Mouse (Mus musculus): ENCODE measurements at regions not wholly inside any gene's neighbourhood (a gene's known extent, or its start where the extent isn't known, plus 50 kb on each side); places are given as distances from the start of the nearest gene placed in this dataset.

DNA sequence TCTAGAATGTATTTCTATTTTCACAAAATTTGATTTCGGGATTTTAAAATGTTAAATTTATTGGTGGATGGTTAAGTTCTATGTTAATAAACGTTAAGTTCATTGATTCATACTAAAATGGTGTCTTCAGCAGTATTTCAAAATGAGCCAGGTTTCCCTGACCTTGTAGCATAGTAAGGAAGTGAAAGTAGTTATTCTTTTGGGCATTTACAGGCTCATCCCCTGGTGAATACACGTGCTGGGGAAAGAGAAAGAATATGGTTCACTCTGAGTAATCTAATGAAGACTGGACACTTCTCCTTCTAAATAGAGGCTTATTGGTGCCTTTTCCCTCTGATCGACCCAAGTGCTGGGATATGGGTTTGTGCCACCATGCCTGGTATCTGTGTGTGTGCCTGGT, 281.1 kb downstream of the Lipi start:
- DNase-seq (ENCODE audit: low spot score in 2 of 2), result no peak

DNA sequence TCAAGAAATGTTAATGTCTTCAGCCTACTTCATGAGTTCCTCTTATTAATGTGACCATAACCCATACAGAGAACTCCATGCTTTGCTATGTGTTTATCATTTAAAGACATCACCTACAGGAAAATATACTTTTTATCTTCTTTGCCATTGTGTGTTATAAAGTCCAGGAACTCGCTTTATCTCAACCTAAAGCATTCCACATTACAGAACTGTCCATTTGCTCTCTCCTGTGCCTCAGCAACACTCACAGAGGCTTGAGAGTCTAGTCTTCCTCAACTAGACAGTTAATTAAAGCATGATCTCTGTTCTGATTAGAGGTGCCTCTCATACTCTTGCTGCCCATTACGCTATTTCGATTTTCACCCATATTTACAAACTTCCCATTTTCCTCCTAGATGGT, 288.4 kb downstream of the Lipi start:
- DNase-seq (ENCODE audit: low spot score in 2 of 2), result no peak

- DNase-seq (ENCODE audit: low spot score in 2 of 2), result no peak
Measured at GRCm38 (mm10) chr16:75292736-75293428, 293.0 kb downstream of the Lipi start.

DNA sequence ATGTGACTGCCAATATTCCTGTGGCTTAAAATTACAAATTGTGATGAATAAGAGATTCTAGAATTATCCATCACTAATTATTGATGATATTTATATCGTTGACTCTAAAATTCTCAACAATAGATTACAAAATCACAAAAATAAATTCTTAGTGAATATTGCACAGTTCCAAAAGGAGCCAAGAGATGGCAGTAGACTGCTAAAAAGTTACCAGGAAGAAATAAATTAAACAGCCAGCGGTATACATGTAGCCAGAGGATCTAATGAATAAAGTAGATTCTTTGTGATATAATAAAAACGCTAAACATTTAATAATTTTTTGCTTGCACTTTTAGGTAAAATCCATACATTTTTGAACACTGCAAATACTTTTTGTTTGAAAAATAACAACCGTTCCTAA, 294.7 kb downstream of the Lipi start:
- DNase-seq (ENCODE audit: low spot score in 2 of 2), result no peak

DNA sequence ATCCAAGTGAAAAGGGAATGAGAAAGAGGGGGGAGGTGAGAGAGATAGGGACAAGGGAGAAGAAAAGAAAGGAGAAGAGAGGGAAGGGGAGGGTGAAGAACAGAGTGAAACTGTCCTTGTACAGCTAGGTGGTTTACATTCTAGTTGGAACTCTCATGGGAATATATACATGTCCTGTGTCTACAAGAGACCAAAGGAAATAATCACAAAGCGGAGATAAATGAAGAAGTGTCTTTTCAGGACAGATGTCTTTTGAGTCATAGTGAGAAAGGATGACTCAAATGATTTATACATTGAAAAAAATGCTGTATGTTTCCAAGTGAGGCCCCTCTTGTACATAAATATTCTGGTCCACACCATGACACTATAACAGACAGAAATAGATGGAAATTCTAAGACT, 298.7 kb downstream of the Lipi start:
- DNase-seq (ENCODE audit: low spot score in 2 of 2), result no peak

DNA sequence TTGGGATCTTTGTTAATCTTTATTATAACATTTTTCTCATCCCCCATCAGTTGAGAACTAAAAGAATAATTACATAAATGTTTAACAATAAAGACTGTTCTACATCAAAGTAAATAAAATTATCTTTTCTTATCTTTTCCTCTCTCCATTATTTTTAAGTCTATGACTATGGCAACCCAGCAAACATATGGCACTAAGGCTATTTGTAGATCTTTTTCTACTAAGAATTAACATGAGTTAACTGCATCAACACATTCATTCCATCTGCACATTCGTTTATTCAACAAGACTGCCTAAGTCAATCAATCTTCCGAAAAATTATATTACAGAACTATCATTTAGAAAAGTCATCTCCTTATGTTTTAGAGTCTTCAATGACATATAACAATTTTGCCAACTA, 300.1 kb downstream of the Lipi start:
- DNase-seq (ENCODE audit: low spot score in 2 of 2), result no peak

GRCm38 (mm10) chr16:75263903-75264302, 322.0 kb downstream of the Lipi start:
- DNase-seq (ENCODE audit: low spot score in 2 of 2), result no peak

- DNase-seq (ENCODE audit: low spot score in 2 of 2), result no peak
Measured at GRCm38 (mm10) chr16:75254981-75255380, 330.9 kb downstream of the Lipi start.

GRCm38 (mm10) chr16:75249170-75249569, 336.7 kb downstream of the Lipi start:
- DNase-seq (ENCODE audit: low spot score in 2 of 2), result no peak

GRCm38 (mm10) chr16:75240383-75240782, 345.5 kb downstream of the Lipi start:
- no peak for DNase-seq (ENCODE audit: low spot score in 2 of 2)

- no peak for DNase-seq (ENCODE audit: low spot score in 2 of 2)
Measured at GRCm38 (mm10) chr16:75232133-75232532, 353.7 kb downstream of the Lipi start.

- DNase-seq (ENCODE audit: low spot score in 2 of 2), result no peak
Measured at GRCm38 (mm10) chr16:75193404-75193803, 392.5 kb downstream of the Lipi start.

DNA sequence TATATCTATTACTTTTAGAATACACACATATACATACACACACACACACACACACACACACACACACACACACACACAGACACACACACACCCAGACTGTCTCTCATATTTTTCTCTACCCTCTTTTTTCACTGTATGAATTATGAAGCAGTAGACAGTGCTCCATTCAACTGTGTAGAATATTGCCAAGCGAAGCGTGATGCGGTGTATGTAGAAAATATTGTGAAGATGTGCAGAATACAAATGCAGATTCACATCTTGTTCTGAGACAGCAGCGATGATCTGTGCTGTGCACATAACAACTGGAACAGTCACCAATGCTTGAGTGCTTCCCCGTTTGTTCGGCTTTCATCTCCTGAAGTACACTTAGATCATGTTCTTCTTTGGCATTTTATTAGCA, 395.5 kb downstream of the Lipi start:
- no peak for DNase-seq (ENCODE audit: low spot score in 2 of 2)

DNA sequence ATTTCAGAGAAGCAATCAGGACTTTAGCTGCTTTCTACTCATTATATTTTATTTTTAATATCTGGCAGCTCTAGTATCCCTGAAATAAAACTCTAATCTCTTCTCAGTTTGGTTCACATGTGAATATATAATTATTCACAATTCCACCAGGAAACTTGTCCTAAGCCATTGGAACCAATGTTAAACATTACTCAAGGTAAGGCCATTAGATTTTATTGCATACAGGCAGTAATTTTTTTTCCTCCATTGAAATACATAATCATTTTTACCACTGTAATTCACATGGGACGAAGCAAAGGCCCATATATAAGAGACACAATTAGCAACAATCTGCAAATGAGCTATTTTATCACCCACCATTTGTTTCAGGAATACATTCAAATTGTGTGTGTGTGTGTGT, 419.8 kb downstream of the Lipi start:
- no peak for DNase-seq (ENCODE audit: low spot score in 2 of 2)

- DNase-seq (ENCODE audit: low spot score in 2 of 2), result no peak
Measured at GRCm38 (mm10) chr16:75164969-75165726, 420.7 kb downstream of the Lipi start.

DNA sequence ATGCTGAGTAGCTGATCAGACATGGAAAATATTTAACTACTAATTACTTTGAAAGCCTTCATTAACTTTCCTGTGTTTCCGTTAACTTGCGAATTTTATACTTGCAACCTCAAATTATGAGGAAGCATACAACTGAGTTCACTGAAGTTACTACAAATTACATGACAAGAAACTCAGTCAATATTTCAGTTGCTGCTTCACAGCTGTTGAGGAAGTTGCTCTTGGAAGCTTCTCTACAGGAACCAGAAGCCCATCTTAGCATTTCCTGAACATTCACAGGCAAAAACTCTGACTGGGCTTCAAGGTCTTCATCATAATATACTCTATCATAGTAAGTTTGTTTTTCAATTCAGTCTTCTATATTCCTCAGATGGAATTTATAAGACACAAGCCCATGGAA, 426.1 kb downstream of the Lipi start:
- DNase-seq (ENCODE audit: low spot score in 2 of 2), result no peak

DNA sequence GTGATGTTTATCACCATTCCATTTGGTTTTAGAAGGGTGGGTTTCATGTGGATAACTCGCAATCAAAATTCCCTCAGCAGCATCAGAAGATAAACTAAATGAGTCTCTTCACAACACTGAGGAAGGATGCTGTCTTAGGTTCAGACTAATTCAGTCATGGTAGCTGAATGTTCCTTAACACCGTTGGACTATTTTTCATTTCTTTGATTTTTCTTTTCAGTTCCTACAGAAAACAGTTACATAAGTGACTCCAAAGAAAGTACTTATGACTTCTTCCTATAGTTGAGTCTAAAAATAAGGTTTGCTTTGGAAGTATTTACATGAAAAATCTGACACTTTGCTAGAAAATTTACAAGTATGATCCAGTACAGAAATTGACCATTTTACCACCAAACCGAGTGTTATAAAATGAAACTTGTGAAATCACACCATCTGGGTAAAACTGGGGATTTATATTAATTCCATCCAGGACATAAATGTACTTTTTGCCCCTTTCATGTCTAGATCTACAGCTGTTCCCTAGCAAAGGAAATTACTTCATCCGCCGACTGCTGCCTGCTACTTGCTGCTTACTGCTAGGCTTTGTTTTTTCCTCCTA, 430.3 kb downstream of the Lipi start:
- no peak for DNase-seq (ENCODE audit: low spot score in 2 of 2)

Measured in cerebellum, postnatal 4 days (tissue).